Mouse (Mus musculus) left cerebral cortex, postnatal 25 days (tissue): ENCODE data around the gene Col11a1. TPM values are rescaled to one million over a fixed set of nuclear protein-coding genes. Genes with fewer than 3 reads are reported as not detected.

Source experiments
- DNase-seq, 2 experiments: peaks; one replicate each; pipeline ENCODE4 v3.0.0; 2022; ENCODE audit warnings: low spot score in 2 of 2, mixed read lengths in 1 of 2
- intact Hi-C: fragments of 180-260 bp; cut with DNase I; formaldehyde crosslinking; loops from one replicate; pipeline ENCODE4 v1.15.1; 2025
- total RNA-seq, 2 experiments: library from RNA; stranded (reverse); gene quantifications; 2 replicates each; pipeline ENCODE4 v1.2.3; 2021

Col11a1 gene
- total RNA-seq = 1 to 10 TPM; 7.0 to 10.0 TPM

GRCm38 (mm10) chr3:114029971-114030635 is at the start of gene Col11a1:
Col11a1 (plus strand) TSS chr3:114030540.
- peak; percentile 35 to 63 for DNase-seq
- intact Hi-C loops = loop anchor here (2.0 to 5.0 kb wide), 2 partner anchors 37 to 379 kb away; no protein-coding TSS in a partner anchor

- DNase-seq = no peak
- intact Hi-C loops = no loop called here
Measured at GRCm38 (mm10) chr3:113990936-113991335, 39.4 kb upstream of the Col11a1 start.

GRCm38 (mm10) chr3:114030886-114031285 is 546 bp downstream of the Col11a1 start:
- intact Hi-C loops = loop anchor here (2.0 to 5.0 kb wide), 2 partner anchors 36 to 380 kb away; no protein-coding TSS in a partner anchor
- peak in 1 of 2 experiments; percentile 11 for DNase-seq

- intact Hi-C loops = loop anchor here (2.0 to 5.0 kb wide), 2 partner anchors 36 to 381 kb away; no protein-coding TSS in a partner anchor
- DNase-seq = peak; percentile 6 to 29
Measured at GRCm38 (mm10) chr3:114031351-114032213, 1.2 kb downstream of the Col11a1 start.

- intact Hi-C loops = loop anchor here (5.0 kb wide), 1 partner anchor 35 kb away; no protein-coding TSS in a partner anchor
- DNase-seq = peak; percentile 36 to 44
Measured at GRCm38 (mm10) chr3:114032333-114032732, 2.0 kb downstream of the Col11a1 start.

- intact Hi-C loops = no loop called here
- DNase-seq = no peak
Measured at GRCm38 (mm10) chr3:114052406-114052805, 22.1 kb downstream of the Col11a1 start.

- intact Hi-C loops = no loop called here
- no peak for DNase-seq
Measured at GRCm38 (mm10) chr3:114053501-114053900, 23.2 kb downstream of the Col11a1 start.

GRCm38 (mm10) chr3:114065123-114065522 is 34.8 kb downstream of the Col11a1 start:
- intact Hi-C loops = loop anchor here (5.0 kb wide), 1 partner anchor 33 kb away; the partner anchor contains the start of gene Col11a1
- DNase-seq = no peak

- peak; percentile 46 to 93 for DNase-seq
- intact Hi-C loops = loop anchor here (5.0 kb wide), 1 partner anchor 33 kb away; the partner anchor contains the start of gene Col11a1
Measured at GRCm38 (mm10) chr3:114065587-114065986, 35.2 kb downstream of the Col11a1 start.

- no peak for DNase-seq
- intact Hi-C loops = no loop called here
Measured at GRCm38 (mm10) chr3:114099335-114099734, 69.0 kb downstream of the Col11a1 start.

- intact Hi-C loops = loop anchor here (10.0 kb wide), 1 partner anchor 452 kb away; no protein-coding TSS in a partner anchor
- DNase-seq = no peak
Measured at GRCm38 (mm10) chr3:114107099-114107498, 76.8 kb downstream of the Col11a1 start.

GRCm38 (mm10) chr3:114147140-114147539 is 116.8 kb downstream of the Col11a1 start:
- intact Hi-C loops = loop anchor here (5.0 kb wide), 1 partner anchor 1495 kb away; no protein-coding TSS in a partner anchor
- peak in 1 of 2 experiments; percentile 8 for DNase-seq

- DNase-seq = no peak
- intact Hi-C loops = no loop called here
Measured at GRCm38 (mm10) chr3:114197964-114198750, 167.8 kb downstream of the Col11a1 start.

- DNase-seq = no peak
- intact Hi-C loops = no loop called here
Measured at GRCm38 (mm10) chr3:114212255-114212654, 181.9 kb downstream of the Col11a1 start.

GRCm38 (mm10) chr3:114216105-114216504 is 185.8 kb downstream of the Col11a1 start:
- DNase-seq = no peak
- intact Hi-C loops = no loop called here

GRCm38 (mm10) chr3:114229501-114229900 is 199.2 kb downstream of the Col11a1 start:
- no peak for DNase-seq

More at GRCm38 (mm10) chr3:114229501-114229900, 199.2 kb downstream of the Col11a1 start:
- intact Hi-C loops = no loop called here
